In genomic region chr1:182296816-182297215, GRCm38 (mm10) we compare ENCODE assay signal across 15 mouse cellular contexts.
"Had no signal": no experiment of that assay in that cellular context is flagged by ENCODE, and none has a peak within 500 bp of the region (broad histone marks: within the 10 kb centered on the region; RNA-seq: fewer than 3 reads in every experiment).

No protein-coding gene starts in this region.

- H3K9me3 ChIP-seq: neural tube, embryonic 15.5 days; stomach, embryonic 15.5 days had no signal

- H3K4me1 ChIP-seq: neural tube, embryonic 15.5 days; stomach, embryonic 15.5 days had no signal

- H3K4me3 ChIP-seq: neural tube, embryonic 15.5 days; stomach, embryonic 15.5 days had no signal

- DNase-seq: retina, postnatal 1 day; right cerebral cortex, adult 18-20 months; right cerebral cortex, postnatal 14 days; right cerebral cortex, postnatal 25 days; right cerebral cortex, postnatal 4 days; spleen, adult 18-20 months; thymus, adult 18-20 months; thymus, adult 2 months; thymus, postnatal 14 days; thymus, postnatal 25 days; thymus, postnatal 36 days; thymus, postnatal 4 days had no signal

- H3K9ac ChIP-seq: neural tube, embryonic 15.5 days; stomach, embryonic 15.5 days had no signal

- H3K36me3 ChIP-seq: neural tube, embryonic 15.5 days; stomach, embryonic 15.5 days had no signal

- H3K27me3 ChIP-seq: neural tube, embryonic 15.5 days; stomach, embryonic 15.5 days had no signal

- H3K4me2 ChIP-seq: neural tube, embryonic 15.5 days; stomach, embryonic 15.5 days had no signal

- H3K27ac ChIP-seq: neural tube, embryonic 15.5 days; stomach, embryonic 15.5 days; stomach, postnatal 0 days had no signal
